Mouse (Mus musculus) G1E (cell line): ENCODE results near the gene Mapk12. TPM values are rescaled to one million over a fixed set of nuclear protein-coding genes. Genes with fewer than 3 reads are reported as not detected.

Experiments
- ATAC-seq: 2 replicates; pipeline ENCODE4 v1.8.0; 2016; ENCODE audit warnings: mild to moderate bottlenecking; ENCODE audit not compliant: insufficient number of reproducible peaks, poor library complexity, low FRiP score, severe bottlenecking; ENCODE audit errors: extremely low read depth
- DNase-seq: peaks from one replicate; pipeline ENCODE4 v3.0.0; 2012; ENCODE audit warnings: low spot score
- H3K27me3 ChIP-seq: 2 replicates; pipeline ENCODE4 v1.6.1; 2012; ENCODE audit warnings: mild to moderate bottlenecking, low read length, inconsistent platforms; ENCODE audit not compliant: insufficient read depth
- H3K36me3 ChIP-seq: replicated peaks from 2 replicates; pipeline ENCODE3; 2012; ENCODE audit warnings: mild to moderate bottlenecking, inconsistent platforms
- H3K4me1 ChIP-seq: 2 replicates; pipeline ENCODE4 v1.6.1; 2012; ENCODE audit warnings: low read depth, low read length, inconsistent platforms, mixed read lengths; ENCODE audit not compliant: insufficient read depth
- H3K4me3 ChIP-seq: 2 replicates; pipeline ENCODE4 v1.5.1; 2012; ENCODE audit warnings: low read depth, mild to moderate bottlenecking, inconsistent platforms, low read length, moderate library complexity, mixed read lengths
- H3K9me3 ChIP-seq: replicated peaks from 2 replicates; pipeline ENCODE4 v1.6.1; 2012; ENCODE audit warnings: inconsistent platforms
- CTCF ChIP-seq: IDR thresholded peaks from 2 replicates; pipeline ENCODE4 v1.5.1; 2012; ENCODE audit warnings: low read depth, low read length, inconsistent platforms, mixed read lengths
- GATA1 ChIP-seq: IDR thresholded peaks from 2 replicates; pipeline ENCODE4 v1.6.1; 2012; ENCODE audit warnings: borderline replicate concordance, low read length, inconsistent platforms, mixed read lengths
- GATA2 ChIP-seq: IDR thresholded peaks from 2 replicates; pipeline ENCODE4 v1.6.1; 2012; ENCODE audit warnings: low read depth, low read length, inconsistent platforms, borderline replicate concordance
- POLR2AphosphoS5 ChIP-seq: IDR thresholded peaks from 2 replicates; pipeline ENCODE4 v1.6.1; 2012; ENCODE audit warnings: low read depth, low read length, inconsistent platforms; ENCODE audit not compliant: insufficient replicate concordance
- TAL1 ChIP-seq: conservative IDR thresholded peaks from 2 replicates; pipeline ENCODE4 v1.6.1; 2012; ENCODE audit warnings: low read depth, low read length, inconsistent platforms, mixed read lengths
- polyA plus RNA-seq: library from polyadenylated mRNA; stranded (reverse); fragments of >175 nt; gene quantifications from 2 replicates; pipeline ENCODE4 v1.2.3, GENCODE M21; 2012
- total RNA-seq, 2 experiments: library from RNA; stranded (forward) in 1 of 2; stranded (reverse) in 1 of 2; fragments of 200-1000 nt in 1 of 2; fragments of >200 nt in 1 of 2; fragmentation: Nextera tagmentation in 1 of 2; gene quantifications; 2 replicates each; pipeline ENCODE4 v1.2.3; 2014 to 2017

Mapk12 gene
- total and polyA plus RNA-seq, 3 experiments = 0.16 TPM; not detected in 2

DNA sequence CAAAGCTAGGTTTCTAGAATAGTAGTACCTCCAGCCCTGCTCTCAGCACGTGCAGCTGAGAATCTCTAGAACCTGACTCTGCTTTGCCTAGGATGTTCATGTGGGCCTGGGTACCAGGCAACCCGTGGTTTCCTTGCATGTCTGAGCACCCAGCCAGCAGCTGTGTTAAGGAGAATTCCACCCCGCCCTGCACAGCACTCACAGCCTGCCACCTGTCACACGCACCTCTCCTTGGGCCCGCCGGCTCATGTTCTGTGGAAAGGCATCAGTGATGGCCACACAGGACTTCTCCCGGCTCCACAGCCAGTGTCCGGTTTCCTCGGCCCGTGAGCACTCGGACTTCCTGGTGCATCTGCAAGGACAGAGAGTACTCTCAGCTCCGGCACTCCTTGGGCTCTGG lies 25.0 kb upstream of the Mapk12 start:
- Histone ChIP-seq H3K4me1 (peaks cover 4% of the 10 kb centered on the region; the same call in 1 of the 2 replicates), H3K4me3 (no peak overlapping the region), H3K9me3 (no peaks in the 10 kb centered on the region), H3K36me3 (peaks cover 57% of the 10 kb centered on the region), H3K27me3 (no peaks in the 10 kb centered on the region; the same call in 1 of the 2 replicates)
- ATAC-seq = no peak
- DNase-seq = no peak
- TF ChIP-seq TAL1 (no peak), GATA2 (no peak), CTCF (no peak), POLR2AphosphoS5 (no peak), GATA1 (no peak)

DNA sequence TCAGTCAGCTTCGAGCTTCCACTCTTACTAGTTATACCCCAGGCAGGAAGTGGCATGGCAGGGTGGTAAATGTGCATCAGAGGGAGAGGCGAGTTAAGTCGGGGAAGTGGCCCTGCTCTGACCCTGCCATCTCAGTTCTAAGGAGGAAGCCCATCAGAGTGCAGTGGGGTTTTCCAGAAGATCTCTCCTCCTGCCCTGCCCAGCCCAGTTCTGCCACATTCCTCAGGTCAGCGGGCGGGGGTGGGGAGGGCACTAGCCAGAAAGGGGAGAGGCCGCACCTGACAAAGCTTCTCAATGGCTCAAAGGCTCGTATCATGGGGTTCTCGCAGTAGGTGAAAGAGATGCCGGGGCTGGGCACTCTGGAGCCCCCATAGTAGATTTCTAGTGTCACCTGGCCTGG lies 20.9 kb upstream of the Mapk12 start:
- TF ChIP-seq GATA1 (no peak), CTCF (no peak), TAL1 (no peak), GATA2 (no peak), POLR2AphosphoS5 (no peak)
- Histone ChIP-seq H3K4me3 (no peak overlapping the region), H3K36me3 (peaks cover 79% of the 10 kb centered on the region), H3K4me1 (no peaks in the 10 kb centered on the region; the same call in 1 of the 2 replicates), H3K27me3 (no peaks in the 10 kb centered on the region; the same call in 1 of the 2 replicates), H3K9me3 (no peaks in the 10 kb centered on the region)
- DNase-seq (no peak), ATAC-seq (no peak)

DNA sequence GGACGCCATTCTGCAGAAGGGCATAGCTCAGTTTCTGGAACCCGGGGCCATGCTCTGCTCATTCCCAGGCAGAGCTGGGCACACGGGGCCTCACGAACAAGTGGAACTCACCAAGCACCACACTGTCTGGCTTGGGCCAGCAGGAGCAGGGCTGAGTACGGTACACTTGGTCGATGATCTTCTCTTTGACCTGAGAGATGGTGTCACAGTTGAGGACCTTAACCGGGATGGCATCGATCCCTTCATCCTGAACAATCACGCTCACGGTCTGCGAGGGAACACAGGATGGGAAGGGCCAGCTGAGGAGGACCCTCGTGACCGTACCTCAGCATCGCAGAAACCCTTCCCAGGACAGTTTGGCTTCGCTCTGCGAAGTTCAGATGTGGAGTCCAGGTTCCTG lies 18.0 kb upstream of the Mapk12 start:
- H3K27me3 ChIP-seq = no peaks in the 10 kb centered on the region; the same call in 1 of the 2 replicates
- no peaks in the 10 kb centered on the region for H3K9me3 ChIP-seq
- no peaks in the 10 kb centered on the region; the same call in 1 of the 2 replicates for H3K4me1 ChIP-seq
- peaks cover 67% of the 10 kb centered on the region for H3K36me3 ChIP-seq
- no peak for ATAC-seq
- DNase-seq = no peak
- TF ChIP-seq GATA2 = no peak
- no peak for TF ChIP-seq CTCF
- TF ChIP-seq TAL1 = no peak
- TF ChIP-seq POLR2AphosphoS5 = no peak
- no peak overlapping the region for H3K4me3 ChIP-seq

DNA sequence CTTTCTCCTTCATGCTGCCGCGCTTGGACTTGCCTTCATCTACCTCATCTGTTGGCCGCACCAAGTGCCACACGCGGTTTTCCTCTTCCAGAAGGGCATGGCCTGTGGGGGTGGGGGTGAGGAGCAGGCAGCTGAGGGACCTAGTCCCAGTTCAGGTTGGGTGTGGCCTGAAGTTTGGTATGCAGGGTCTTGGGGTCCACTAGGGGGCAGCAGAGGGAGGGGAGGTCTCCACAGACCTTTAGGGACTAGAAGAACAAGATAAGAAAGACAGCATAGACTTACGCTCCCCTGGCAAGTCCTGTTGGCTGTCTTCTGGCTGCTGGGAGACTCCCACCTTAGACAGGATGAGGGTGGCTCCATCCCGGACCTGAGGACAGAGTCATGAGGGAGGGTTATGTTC lies 17.5 kb upstream of the Mapk12 start:
- peak; percentile 74 for DNase-seq
- peak; percentile 60; the same call in 1 of the 2 replicates for ATAC-seq
- no peaks in the 10 kb centered on the region for H3K9me3 ChIP-seq
- no peaks in the 10 kb centered on the region; the same call in 1 of the 2 replicates for H3K27me3 ChIP-seq
- H3K4me1 ChIP-seq = no peaks in the 10 kb centered on the region; the same call in 1 of the 2 replicates
- peaks cover 65% of the 10 kb centered on the region for H3K36me3 ChIP-seq
- H3K4me3 ChIP-seq = no peak overlapping the region
- no peak for TF ChIP-seq TAL1
- no peak for TF ChIP-seq GATA1
- TF ChIP-seq CTCF = peak; percentile 69
- no peak for TF ChIP-seq GATA2
- TF ChIP-seq POLR2AphosphoS5 = no peak

DNA sequence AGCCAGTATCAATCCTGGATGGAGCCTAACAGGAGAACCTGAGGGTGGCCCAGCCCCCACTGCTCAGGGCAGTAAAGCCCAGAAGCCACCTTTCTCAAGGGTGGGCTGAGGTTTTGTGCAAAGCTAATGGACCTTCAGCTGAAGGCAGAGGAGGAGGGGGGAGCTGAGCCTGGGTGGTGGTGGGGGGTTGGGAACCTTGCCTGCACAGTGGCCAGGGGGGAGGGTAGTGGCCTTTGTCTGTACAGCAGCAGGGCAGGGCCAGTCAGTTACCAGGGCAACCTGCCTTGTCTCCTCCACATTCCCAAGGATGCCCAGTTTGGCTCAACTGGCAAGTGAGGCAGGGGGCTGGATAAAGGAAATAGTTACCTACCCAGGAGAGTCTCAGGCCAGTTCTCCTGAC lies 11.8 kb upstream of the Mapk12 start:
- DNase-seq = no peak
- H3K4me3 ChIP-seq = no peak overlapping the region

DNA sequence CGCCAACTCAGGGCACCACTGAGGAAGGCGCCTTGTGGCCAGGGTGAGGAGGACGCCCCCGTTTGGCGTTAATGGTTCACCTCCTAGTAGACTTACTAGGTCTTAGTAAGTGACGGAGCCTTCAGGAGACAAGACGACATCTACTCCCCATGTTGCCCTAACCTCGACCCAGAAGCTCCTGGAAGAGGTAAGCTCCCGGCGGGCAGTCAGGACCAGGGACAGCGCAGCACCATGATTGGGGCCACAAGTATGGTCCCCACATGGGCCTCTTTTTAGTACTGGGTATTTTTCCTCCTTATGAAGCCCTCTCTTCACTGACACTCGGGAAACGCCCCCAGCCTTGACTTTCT lies 9.5 kb upstream of the Mapk12 start:
- no peaks in the 10 kb centered on the region for H3K36me3 ChIP-seq
- H3K27me3 ChIP-seq = peaks cover 47% of the 10 kb centered on the region
- H3K4me3 ChIP-seq = peak overlapping the region; percentile 69; the same call in 1 of the 2 replicates
- H3K9me3 ChIP-seq = no peaks in the 10 kb centered on the region
- ATAC-seq = peak; percentile 45
- H3K4me1 ChIP-seq = peaks cover 17% of the 10 kb centered on the region
- TF ChIP-seq TAL1 = no peak
- no peak for TF ChIP-seq GATA1
- peak; percentile 54 for DNase-seq

More for the DNA sequence above, 11.8 kb upstream of the Mapk12 start:
- Histone ChIP-seq H3K4me1 (peaks cover 17% of the 10 kb centered on the region), H3K27me3 (peaks cover 28% of the 10 kb centered on the region), H3K36me3 (peaks cover 17% of the 10 kb centered on the region), H3K9me3 (no peaks in the 10 kb centered on the region)
- no peak for ATAC-seq
- TF ChIP-seq TAL1 (no peak), CTCF (no peak), POLR2AphosphoS5 (no peak), GATA1 (no peak), GATA2 (no peak)

DNA sequence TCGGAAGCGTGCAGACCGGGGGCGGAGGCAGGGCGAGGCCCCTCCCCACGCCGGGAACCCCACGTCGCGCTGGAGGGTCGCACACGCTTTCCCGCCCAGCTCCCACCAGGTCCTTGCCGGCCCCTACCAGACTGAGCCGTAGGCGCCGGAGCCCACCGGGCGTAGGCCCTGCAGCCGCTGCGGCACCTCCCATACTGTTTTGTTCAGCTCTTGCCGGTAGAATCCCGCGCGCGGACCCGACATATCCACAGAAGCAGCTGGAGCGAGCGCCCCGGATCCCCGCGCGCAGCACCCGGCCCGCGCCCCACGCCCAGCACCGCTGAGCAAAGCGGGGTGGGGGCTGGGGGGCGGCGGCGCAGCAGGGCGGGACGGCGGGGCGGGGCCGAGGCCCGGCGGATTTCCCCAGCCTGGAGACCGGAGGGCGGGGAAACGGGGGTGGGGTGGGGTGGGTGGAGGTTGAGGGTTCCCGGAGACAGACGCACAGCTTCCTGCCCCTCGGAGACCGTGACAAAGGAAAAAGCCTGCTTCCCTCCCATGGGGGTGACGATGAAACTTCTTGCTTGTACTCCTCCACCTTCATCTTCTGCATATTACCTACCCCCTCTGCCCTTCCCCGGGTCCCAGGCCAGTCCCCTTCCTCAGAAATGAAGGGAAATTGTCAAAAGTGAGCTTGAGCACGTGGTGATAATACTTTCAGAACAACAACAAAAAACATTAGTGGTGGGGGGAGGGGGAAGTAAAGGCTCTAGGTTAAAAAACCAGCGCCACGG lies 9.0 kb upstream of the Mapk12 start, which contains the start of gene Mapk11:
Mapk11 (minus strand) TSS at position 358 of the 770 bp plus-strand sequence.
- ATAC-seq = no peak; the same call in 1 of the 2 replicates
- H3K36me3 ChIP-seq = no peaks in the 10 kb centered on the region
- H3K27me3 ChIP-seq = peaks cover 52% of the 10 kb centered on the region
- peaks cover 17% of the 10 kb centered on the region for H3K4me1 ChIP-seq
- TF ChIP-seq GATA2 = no peak
- peak within 1 kb of the TSS; percentile 69; the same call in 1 of the 2 replicates for H3K4me3 ChIP-seq
- H3K9me3 ChIP-seq = no peaks in the 10 kb centered on the region
- peak; percentile 27 for DNase-seq
